Mouse (Mus musculus): ENCODE data around the gene Eps15l1. TPM values are rescaled to one million over a fixed set of nuclear protein-coding genes. Genes with fewer than 3 reads are reported as not detected.

Eps15l1 gene
- total RNA-seq (2014; rRNA removed) (49.6 and 66.0 TPM in 2 replicates), polyA plus RNA-seq (2015; fragmentation: Nextera tagmentation; extraction: Ambion mirVana) (43.4 and 45.5 TPM in 2 replicates)

DNA sequence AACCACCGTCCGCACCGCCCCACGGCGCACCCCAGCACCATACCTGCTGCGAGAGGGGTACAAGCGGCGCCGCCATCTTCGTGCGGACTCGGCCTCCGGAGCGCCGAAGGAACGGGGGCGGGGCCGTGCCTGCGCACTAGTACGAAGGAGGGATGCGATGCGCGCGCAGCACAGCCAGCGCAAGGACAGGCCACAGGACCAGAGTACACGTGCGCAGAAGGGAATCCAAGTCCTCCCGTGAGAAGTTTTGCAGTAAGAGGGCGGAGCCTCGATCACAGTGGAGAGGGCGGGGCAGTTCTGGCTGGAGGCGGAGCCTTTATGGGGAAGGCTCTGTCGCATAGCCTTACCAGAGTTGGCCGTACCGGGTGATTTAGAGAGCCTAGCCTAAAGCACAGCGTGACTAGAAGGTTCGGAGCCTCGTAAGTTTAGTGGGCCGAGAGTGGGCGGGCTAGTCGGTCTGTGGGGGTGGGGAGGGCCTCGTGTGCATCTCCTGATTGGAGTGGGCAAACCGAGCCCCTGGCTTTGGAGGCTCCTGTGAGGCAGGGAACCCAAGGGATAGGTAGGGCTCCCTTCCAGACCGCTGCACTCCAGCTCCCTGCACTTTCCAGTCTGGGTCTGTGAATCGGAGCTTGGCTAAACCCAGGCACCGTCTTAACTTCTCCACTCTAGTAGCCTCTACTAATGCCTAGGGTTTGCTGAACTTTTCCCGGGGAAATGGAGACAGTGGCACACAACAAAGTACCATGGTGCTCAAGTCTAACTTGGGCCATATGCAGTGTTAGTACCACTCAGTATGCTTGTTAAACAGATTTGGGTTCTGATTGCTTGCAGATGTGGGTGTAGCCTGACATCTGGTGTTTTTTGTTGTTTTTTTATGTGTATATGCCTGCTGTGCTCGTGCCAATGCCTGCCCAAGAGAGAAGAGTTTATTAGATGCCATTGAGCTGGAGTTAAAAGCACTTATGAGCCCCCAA lies at the start of gene Eps15l1:
Gene Eps15l1 (minus strand): TSS at position 99 of the 974 bp plus-strand sequence.
- Histone ChIP-seq H3K4me1 (ENCODE audit: insufficient read depth, low read length) (peaks cover 14% of the 10 kb centered on the region), H3K36me3 (ENCODE audit: insufficient read depth, low read length) (no peaks in the 10 kb centered on the region), H3K4me2 (ENCODE audit: low read depth, low read length) (peak within 1 kb of the TSS; percentile 78), H3K9ac (replicated peaks; ENCODE audit: low read length) (peak within 1 kb of the TSS; percentile 84), H3K9me3 (ENCODE audit: low read length) (no peaks in the 10 kb centered on the region), H3K27ac (peak within 1 kb of the TSS; percentile 90), H3K27me3 (ENCODE audit: insufficient read depth, low read length) (no peaks in the 10 kb centered on the region), H3K4me3 (ENCODE audit: low read length) (peak within 1 kb of the TSS; percentile 82)
- DNase-seq (ENCODE audit: low spot score) (peak; percentile 99), ATAC-seq (peak; percentile 98)
- no peak for TF ChIP-seq CTCF (IDR thresholded peaks at IDR 0.05; ENCODE audit: low read depth)
- WGBS = 2% methylated on average over 48 of the region's 48 CpGs

- no peak for DNase-seq (ENCODE audit: low spot score)
- no peaks in the 10 kb centered on the region; the same call in 1 of the 2 replicates for H3K4me1 ChIP-seq (ENCODE audit: insufficient read depth, low read length)
- H3K9me3 ChIP-seq (ENCODE audit: low read length) = no peaks in the 10 kb centered on the region
- peaks cover 63% of the 10 kb centered on the region for H3K36me3 ChIP-seq (ENCODE audit: insufficient read depth, low read length)
- no peak overlapping the region for H3K27ac ChIP-seq
- H3K4me2 ChIP-seq (ENCODE audit: low read depth, low read length) = no peak overlapping the region
- no peak for TF ChIP-seq CTCF (IDR thresholded peaks at IDR 0.05; ENCODE audit: low read depth)
- no peak overlapping the region for H3K9ac ChIP-seq (replicated peaks; ENCODE audit: low read length)
- ATAC-seq = no peak
- no peak overlapping the region for H3K4me3 ChIP-seq (ENCODE audit: low read length)
- H3K27me3 ChIP-seq (ENCODE audit: insufficient read depth, low read length) = no peaks in the 10 kb centered on the region
- WGBS = 95% methylated on average over 7 of the region's 7 CpGs
These were observed 49.4 kb upstream of the Eps15l1 start for GRCm38 (mm10) chr8:72470684-72471083.

DNA sequence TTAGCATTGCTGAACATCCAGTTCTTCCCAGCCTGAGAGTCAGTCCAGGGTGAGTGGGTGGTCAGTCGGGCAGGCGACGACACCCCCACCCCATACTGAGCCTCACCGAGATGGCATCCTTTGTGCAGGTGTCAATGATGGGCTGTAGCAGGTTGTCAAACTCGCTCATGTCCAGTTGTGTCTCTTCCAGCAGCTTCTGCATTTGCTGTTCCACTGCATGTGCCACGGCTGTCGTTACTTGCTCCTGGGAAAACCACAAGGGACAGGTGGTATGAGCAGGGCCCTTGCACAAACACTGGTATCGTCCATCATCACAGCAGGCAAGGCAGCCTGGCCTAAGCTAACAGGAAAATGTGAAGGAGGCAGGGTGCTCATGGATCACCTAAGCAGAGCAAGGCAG lies 48.7 kb upstream of the Eps15l1 start:
- Histone ChIP-seq H3K36me3 (ENCODE audit: insufficient read depth, low read length) (peaks cover 70% of the 10 kb centered on the region), H3K9ac (replicated peaks; ENCODE audit: low read length) (no peak overlapping the region), H3K4me3 (ENCODE audit: low read length) (no peak overlapping the region), H3K4me2 (ENCODE audit: low read depth, low read length) (no peak overlapping the region), H3K9me3 (ENCODE audit: low read length) (no peaks in the 10 kb centered on the region), H3K27me3 (ENCODE audit: insufficient read depth, low read length) (no peaks in the 10 kb centered on the region), H3K27ac (no peak overlapping the region), H3K4me1 (ENCODE audit: insufficient read depth, low read length) (no peaks in the 10 kb centered on the region; the same call in 1 of the 2 replicates)
- whole genome bisulfite sequencing = 95% methylated on average over 8 of the region's 8 CpGs
- ATAC-seq (no peak), DNase-seq (ENCODE audit: low spot score) (no peak)
- no peak for TF ChIP-seq CTCF (IDR thresholded peaks at IDR 0.05; ENCODE audit: low read depth)

DNA sequence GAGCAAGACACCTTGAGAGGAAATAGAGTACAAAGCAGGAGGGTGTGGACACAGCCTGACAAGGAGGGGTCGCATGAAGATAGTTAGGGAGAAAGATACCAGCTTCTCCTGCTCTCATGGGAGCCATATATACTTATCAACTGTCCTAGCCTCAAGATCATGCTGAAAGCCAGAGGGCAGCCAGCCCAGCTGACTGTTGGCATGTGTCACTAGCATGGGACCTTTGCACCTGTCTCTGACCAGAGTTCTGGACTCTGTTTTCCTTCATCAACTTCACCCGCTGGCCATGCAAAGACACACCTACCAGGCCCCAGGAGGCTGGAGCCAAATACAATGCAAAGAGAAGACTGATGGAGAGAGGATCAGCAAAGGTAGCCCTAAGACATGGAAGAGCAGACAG lies 48.0 kb upstream of the Eps15l1 start:
- no peaks in the 10 kb centered on the region; the same call in 1 of the 2 replicates for H3K4me1 ChIP-seq (ENCODE audit: insufficient read depth, low read length)
- no peak for DNase-seq (ENCODE audit: low spot score)

DNA sequence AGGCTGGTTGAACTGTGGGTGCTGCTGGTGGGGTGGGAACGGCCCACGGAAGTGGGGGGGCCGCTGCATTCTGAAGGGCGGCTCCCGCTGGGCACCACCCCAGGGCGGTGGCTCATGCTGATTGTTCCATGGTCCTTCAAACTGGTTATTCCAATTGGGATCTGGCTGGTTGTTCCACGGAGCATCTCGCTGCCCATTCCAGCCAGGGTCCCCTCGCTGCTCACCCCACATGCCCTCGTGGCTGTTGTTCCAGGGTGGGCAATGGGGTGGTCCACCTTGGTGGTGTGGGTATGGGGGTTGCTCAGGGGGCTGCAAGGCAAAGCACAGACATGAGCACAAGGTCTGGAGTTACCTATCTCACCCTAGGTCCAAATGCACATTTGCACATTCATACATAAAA lies 43.0 kb upstream of the Eps15l1 start:
- 97% methylated on average over 10 of the region's 10 CpGs for WGBS
- no peak for TF ChIP-seq CTCF (IDR thresholded peaks at IDR 0.05; ENCODE audit: low read depth)
- H3K27me3 ChIP-seq (ENCODE audit: insufficient read depth, low read length) = no peaks in the 10 kb centered on the region
- DNase-seq (ENCODE audit: low spot score) = no peak
- H3K9ac ChIP-seq (replicated peaks; ENCODE audit: low read length) = no peak overlapping the region
- no peak overlapping the region for H3K27ac ChIP-seq
- peaks cover 97% of the 10 kb centered on the region for H3K36me3 ChIP-seq (ENCODE audit: insufficient read depth, low read length)
- ATAC-seq = no peak
- H3K4me1 ChIP-seq (ENCODE audit: insufficient read depth, low read length) = no peaks in the 10 kb centered on the region
- H3K4me3 ChIP-seq (ENCODE audit: low read length) = no peak overlapping the region
- H3K4me2 ChIP-seq (ENCODE audit: low read depth, low read length) = no peak overlapping the region
- H3K9me3 ChIP-seq (ENCODE audit: low read length) = no peaks in the 10 kb centered on the region

More for the DNA sequence above, 48.0 kb upstream of the Eps15l1 start:
- H3K27ac ChIP-seq = no peak overlapping the region
- H3K4me3 ChIP-seq (ENCODE audit: low read length) = no peak overlapping the region
- ATAC-seq = no peak
- H3K4me2 ChIP-seq (ENCODE audit: low read depth, low read length) = no peak overlapping the region
- WGBS = 88% methylated on average over 2 of the region's 2 CpGs
- no peak for TF ChIP-seq CTCF (IDR thresholded peaks at IDR 0.05; ENCODE audit: low read depth)
- peaks cover 78% of the 10 kb centered on the region for H3K36me3 ChIP-seq (ENCODE audit: insufficient read depth, low read length)
- H3K9ac ChIP-seq (replicated peaks; ENCODE audit: low read length) = no peak overlapping the region
- no peaks in the 10 kb centered on the region for H3K27me3 ChIP-seq (ENCODE audit: insufficient read depth, low read length)
- no peaks in the 10 kb centered on the region for H3K9me3 ChIP-seq (ENCODE audit: low read length)

- no peak overlapping the region for H3K4me2 ChIP-seq (ENCODE audit: low read depth, low read length)
- H3K27me3 ChIP-seq (ENCODE audit: insufficient read depth, low read length) = no peaks in the 10 kb centered on the region
- H3K4me3 ChIP-seq (ENCODE audit: low read length) = no peak overlapping the region
- H3K27ac ChIP-seq = no peak overlapping the region
- WGBS = 93% methylated on average over 4 of the region's 4 CpGs
- TF ChIP-seq CTCF (IDR thresholded peaks at IDR 0.05; ENCODE audit: low read depth) = no peak
- DNase-seq (ENCODE audit: low spot score) = no peak
- peaks cover 58% of the 10 kb centered on the region for H3K36me3 ChIP-seq (ENCODE audit: insufficient read depth, low read length)
- no peaks in the 10 kb centered on the region for H3K9me3 ChIP-seq (ENCODE audit: low read length)
- H3K9ac ChIP-seq (replicated peaks; ENCODE audit: low read length) = no peak overlapping the region
- no peaks in the 10 kb centered on the region for H3K4me1 ChIP-seq (ENCODE audit: insufficient read depth, low read length)
- ATAC-seq = 0 out of 2 replicates have a peak, but pooled peaks have one; percentile 10
These were observed 38.7 kb upstream of the Eps15l1 start for GRCm38 (mm10) chr8:72459881-72460533.
